Mouse (Mus musculus) erythroid progenitor cell, adult 5-6 weeks (primary cell): Measurements from ENCODE around the gene Btbd9. TPM values are rescaled to one million over a fixed set of nuclear protein-coding genes. Genes with fewer than 3 reads are reported as not detected.

Experiments used
- ATAC-seq: replicated peaks from 2 replicates; pipeline ENCODE4 v1.8.0; 2016; ENCODE audit warnings: moderate number of reproducible peaks, mild to moderate bottlenecking, moderate TSS enrichment, inconsistent platforms; ENCODE audit not compliant: poor library complexity, low FRiP score, severe bottlenecking
- total RNA-seq, 2 experiments: library from RNA; stranded (forward) in 1 of 2; stranded (reverse) in 1 of 2; fragments of 150-400 nt in 1 of 2; fragments of 186-747, 209-891 nt in 1 of 2; gene quantifications; 2 replicates each; pipeline versions ENCODE4 v1.2.3 to v1.2.4; 2015 to 2017; ENCODE audit warnings: low replicate concordance in 2 of 2

The Btbd9 gene
- total RNA-seq, 2 experiments from 2014 or later: 7.7 to 8.8 TPM

DNA sequence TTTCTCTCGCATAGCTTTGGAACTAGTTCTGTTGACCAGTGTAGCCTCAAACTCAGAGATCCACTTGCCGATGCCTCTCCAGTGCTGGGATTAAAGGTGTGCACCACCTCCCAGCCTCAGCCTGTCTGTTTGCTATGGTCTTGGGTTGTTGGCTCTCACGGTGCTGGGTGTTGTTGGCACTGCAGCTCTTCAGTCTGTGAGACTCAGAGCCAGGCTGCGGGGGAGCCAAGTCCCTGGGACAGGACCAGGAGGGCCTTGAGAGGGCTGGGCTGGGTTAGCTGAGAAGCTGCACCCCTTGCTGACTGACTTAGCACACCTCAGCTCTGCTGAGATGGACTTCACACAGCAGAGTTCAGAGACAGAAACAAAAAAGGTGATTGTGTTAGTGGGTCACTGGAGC, 376.0 kb downstream of the Btbd9 start:
- ATAC-seq: no peak

DNA sequence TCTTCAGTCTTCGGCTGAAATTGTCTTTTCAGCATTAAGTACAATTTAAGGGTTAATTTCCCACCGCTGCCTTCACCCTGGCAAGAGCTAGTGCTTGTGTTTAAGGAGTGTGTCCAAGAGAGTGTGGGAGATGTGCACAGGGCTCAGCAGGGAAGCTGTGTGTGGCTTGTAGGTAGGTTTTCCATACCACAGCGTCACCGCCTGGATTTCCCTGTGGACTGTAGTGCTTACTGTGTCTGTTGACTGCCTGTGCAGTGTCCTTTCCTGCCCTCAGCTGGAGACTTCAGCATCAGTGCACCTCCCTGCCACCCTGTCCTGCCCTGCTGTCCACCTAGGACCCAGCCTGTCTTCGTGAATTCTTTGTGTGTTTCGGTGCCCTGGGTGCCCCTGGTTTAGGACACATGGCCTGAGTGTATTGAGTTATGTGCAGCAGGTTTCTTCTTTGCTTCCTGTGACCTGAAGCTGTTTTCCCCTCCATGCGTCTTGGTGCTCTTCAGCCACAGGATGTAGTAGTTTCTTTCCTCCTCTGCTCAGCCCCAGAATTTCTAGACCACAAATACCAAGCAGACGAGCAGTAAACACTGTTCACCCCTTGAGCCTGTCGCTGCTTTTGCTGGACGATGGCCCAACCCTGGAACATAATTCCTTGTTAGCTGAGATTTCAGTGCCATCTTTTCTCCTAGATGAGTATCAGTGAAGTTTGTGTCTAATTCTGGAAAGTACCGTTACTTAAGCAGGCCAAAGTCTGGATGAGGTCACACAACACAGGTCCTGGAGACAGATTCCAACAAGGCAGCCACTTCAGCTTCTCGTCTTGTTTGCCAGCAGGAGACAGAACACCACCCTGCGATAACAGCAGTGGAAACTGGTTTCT, 376.7 kb downstream of the Btbd9 start:
- no peak for ATAC-seq

DNA sequence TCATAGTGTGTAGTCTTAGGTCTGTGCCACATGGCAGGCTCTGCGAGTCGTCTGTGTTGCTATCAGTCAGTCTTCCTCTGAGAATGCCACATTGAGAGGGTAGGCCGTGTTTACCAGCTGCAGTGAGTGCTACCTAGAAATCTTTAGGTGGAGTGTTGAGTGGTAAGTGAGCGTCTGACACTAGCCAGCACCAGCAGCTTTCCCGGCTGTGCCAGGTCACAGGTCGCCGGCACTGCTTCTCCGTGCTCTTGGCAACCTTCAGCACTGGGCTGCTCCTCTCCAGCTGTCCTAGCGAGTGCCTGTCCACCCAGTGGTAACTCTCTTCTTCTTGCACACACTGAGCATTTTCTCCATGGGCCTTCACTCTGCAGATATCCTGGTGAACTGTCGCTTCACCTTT, 377.9 kb downstream of the Btbd9 start:
- ATAC-seq: no peak

DNA sequence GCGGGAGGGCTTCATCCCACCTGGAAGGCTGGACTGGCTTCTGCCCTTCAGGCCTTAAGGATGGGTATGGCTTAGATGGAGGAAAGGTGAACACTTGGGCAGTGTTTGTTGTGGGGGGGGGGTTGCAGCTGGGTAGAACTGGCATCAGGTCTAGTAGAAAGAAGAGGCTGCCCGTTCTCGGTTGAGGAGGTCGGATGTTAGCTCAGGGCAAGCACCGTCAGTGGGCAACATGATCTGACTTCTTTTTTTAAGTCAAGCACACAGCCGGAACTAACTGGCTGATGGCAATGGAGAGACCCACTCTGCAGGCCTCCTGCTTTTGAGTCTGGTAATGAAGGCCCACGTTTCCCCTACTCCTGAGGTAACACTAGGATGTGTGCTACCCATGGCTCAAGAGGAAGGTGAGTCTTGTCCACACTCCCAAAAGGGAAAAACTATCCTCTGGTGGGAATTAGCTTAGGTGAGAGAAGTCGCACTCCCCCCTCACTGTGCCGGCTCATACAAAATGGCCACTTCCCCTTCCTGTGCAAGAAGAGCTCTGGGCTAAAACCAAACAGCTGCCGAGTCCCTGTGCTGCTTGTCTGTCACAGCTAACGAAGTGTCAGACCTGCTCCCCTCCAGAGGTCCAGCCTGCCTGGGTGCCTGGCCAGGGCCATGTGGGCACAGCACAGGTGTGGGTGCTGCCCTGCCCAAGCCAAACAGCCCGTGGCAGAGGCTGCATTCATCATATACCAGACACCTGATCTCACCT, 378.8 kb downstream of the Btbd9 start:
- no peak for ATAC-seq

DNA sequence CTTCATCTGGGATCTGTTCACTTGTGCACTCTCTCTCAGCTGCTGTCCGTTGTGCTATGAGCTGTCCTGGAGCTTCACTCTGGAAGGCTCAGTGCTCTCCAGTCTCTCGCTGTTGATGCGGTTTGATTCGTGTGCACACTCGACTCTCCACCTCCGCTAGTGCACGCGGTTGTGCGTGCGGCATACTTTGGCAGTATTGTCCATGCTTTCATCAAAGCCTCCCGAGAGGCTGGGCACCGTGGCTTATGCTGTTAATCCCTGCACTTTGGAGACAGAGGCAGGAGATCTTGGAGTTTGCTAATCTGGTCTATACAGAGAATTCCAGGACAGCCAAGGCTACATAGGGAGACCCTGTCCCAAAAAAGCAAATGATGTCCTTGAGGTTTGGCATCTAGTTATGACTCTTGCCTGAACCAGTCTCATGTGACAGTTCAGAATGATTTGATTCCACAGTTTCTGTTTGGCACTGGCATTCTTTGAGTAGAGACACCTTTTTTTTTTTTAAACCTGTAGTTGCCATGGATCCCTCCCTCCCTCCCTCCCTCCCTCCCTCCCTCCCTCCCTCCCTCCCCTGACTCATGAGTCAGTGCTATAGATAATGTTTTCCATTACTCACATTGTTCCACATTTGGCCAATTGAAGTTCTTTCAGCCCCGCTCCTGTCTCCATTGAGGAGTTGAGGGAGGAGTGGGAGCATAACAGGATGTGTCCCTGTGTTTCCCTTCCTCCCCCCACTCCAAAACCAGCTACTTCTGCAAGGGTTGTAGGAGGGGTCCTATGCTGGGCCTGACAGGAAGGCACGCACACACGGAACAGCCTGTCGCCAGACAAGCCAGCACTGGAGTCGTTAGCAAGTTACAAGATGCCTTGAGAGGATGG, 379.6 kb downstream of the Btbd9 start:
- ATAC-seq: no peak

DNA sequence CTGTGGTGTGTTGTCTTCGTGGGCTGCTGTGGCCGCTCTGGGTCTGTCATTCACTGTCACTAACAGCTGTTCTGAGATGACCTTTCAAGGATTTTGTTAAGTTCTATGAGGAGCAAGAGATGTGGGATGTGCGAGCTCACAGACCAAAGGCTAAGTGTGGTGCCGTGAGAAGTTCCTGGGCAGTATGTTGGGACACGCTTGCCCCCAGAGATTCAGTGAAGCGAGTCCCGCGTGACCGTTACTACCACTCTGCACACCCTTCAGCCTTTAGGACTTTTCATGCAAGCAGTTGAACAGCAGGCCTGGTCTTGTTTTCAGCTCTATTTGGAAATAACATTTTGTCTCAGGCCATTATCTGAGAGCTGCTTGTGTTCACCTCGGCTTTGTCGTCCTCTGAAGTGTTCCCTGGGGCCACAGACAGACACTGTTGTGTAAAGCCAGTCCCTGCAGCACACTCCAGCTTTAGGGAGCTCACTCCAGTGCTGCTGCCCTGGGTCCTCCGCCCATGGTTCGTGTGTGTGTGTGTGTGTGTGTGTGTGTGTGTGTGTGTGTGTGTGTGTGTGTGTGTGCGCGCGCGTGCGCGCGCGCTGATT, 380.6 kb downstream of the Btbd9 start:
- ATAC-seq: no peak

DNA sequence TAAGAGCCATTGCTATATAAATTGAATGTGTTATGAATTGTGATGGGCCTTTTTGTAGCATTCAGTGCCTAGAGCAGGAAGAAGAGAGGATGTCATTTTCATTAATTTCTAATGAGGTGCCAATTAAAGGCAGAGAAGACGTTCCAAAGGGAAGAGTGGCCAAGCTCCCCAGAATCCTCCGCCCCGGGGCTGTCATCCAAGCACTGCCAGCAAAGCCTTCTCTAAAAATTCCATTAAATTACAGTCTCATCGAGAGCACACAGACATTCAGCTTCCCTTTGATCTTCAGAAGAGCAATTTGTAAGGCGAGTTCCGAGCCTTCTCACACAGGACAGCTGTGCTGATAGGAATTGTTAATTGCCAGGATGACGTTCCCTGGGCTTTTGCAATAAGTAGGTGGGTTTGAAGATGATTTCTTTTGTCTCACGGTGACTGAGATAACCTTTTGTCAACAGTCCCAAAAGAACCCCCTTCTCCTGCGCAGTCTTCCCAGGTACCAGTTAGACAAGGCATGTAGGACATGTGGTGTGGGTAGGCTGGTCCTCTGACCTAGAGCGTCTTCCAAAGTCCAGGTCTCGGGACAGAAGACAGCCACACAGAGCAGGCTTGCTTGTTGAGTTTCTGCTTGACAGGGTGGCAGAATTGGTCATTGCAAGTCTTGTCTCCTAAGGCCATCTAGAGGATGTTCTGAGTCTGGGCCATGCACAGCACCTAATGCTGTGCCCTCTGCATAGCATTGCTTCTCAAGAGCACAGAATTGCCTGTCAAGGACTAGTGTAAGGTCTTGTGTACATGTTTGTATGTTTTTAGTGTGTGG, 381.5 kb downstream of the Btbd9 start:
- no peak for ATAC-seq

DNA sequence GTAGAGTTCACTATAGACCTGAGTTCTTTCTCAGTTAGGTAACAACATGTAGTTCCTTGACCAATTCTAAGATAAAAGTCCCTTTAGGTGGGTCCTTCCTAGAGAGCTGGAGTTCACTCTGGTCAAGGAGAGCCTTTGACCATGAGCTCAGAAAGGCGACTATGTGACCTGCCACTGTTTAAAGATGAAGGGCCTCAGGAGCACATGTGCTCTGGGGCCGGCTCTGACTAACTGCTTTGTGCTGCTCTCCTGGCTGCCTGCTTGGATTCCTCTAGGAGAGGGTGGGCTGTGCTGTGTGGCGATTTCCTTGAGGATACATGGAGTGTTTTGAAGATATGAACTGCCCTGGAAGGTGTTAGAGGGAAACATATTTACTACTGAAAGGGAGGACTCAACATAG, 382.2 kb downstream of the Btbd9 start:
- no peak for ATAC-seq

DNA sequence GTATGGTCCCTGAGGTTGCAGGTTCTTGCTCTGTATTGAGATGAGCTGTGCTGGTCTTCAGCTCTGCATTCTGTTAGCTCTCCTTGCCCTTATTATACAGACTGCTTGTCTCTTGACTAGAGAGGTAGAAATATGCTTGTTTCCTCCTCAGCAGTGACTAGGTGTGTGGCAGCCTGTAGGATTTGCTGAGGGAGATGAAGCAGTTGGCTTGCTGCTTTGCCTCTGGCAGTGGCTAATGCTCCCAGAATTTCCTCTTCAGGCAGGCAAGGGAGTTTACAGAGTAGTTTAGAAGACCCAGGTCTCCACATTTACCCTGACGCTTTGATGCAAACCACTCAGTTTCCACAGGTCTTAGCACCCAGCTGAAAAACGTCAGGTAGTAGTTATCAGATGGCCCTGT, 382.7 kb downstream of the Btbd9 start:
- no peak for ATAC-seq

DNA sequence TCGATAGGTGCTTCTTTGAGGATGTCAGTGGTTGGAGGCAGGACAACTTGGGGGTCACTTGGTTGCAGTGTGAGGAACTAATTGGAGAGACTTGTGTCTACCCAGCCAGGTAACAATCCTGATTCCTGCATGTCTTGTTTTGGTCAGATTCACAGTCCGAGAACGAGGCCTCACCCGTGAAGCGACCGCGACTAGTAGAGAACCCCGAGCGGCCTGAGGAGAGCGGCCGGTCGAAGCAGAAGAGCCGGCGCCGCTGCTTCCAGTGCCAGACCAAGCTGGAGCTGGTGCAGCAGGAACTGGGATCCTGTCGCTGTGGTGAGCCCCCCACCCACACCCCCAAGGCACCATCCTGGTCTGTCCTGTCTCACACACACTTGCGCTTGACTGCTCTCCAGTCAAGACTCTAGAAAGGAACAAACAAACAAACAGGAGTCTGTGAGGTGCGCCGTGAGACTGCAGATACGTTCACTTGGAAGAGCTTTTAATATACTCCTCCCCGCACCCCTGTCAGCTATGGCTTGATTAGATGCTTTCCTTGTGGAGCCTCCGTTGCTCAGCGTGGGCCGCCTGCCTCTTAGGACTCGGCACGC, 383.8 kb downstream of the Btbd9 start:
- no peak for ATAC-seq

DNA sequence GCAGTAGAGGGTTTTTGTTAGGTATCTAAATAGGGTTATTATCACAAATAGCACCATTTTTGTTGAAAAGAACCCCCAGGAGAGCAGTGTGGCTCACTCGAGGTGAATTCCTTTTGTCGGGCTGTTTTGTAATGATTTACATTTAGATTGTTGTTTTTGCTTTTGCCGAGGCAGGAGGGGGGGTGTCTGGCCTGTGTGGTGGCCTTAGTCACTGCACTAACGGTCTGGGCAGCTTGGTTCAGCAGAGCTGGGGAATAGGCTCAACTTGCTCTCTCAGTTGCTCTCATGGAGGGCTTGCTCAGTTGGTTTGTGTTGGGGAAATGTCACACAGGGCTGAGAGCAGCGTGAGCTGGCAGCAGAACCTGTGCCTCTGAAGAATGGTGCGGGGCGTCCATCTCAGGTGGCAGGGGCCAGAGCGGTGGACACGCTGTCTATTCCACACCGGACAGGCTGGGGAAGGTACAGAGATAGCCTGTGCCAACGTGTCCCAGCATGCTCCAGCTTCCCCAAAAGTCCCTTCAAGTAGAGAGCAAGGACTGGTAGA, 385.1 kb downstream of the Btbd9 start:
- ATAC-seq: no peak

DNA sequence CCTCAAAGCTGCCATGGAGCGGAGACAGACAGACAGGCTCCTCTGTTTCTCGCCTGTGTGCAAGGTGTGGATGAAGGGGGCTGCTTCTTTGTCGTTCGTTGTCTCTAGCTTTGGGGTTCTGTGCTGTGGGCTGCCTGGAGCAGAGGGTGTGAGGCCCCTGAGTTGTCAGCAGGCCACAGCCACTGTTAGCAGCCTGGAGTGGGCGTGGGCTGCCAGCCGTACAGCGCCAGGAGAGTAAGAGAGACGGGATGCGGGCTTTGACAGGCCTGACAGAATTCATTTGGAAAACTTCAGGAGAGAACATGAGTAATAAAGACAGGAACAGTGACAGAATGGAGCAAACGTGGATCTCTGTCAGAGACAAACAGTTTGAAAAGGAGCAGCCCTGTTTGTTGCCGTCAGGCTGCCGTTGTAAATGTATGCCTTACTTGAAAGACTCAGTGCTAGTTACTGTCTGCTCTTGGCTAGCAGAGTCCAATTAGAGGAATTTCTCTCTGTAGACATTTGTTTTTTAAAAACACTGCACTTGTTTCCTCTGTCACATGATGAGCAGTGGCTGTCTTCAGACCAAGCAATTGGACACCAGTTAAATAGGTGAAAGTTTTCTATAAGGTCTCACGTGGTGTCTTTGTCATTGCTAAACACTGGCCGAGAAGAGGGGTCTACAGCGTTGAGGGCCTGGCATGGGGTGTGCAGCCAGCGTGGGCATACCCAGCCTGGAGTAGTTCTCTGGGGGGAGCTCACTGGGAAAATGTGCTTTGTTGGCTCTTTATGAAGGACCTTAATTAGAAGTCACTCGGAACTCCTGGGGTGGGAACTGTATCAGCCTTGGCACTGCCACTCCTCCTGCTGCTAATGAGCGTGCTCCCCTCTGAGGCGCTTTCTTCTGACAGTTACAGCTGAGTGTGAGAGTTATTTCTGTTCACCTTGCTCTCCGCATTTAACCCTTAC, 388.0 kb downstream of the Btbd9 start:
- no peak for ATAC-seq

DNA sequence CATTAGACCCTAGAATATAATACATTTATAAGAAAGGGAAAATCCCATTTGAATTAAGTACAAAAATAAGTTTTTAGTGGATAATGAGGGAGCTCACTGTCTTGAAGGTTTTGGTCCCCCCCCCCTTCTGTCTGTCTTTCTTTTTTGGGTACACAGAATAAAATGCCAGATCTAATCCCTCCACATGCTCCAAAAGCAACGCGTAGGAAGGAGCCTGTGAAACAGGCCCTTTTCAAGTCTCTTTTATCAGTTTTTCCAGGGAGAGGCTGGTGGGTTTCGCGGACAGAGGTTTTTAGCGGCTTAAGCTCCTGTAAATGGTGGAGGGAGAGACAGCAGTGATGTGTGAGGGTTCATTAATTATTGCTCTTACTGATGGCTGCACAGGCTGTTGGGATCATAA, 388.7 kb downstream of the Btbd9 start:
- ATAC-seq: no peak

DNA sequence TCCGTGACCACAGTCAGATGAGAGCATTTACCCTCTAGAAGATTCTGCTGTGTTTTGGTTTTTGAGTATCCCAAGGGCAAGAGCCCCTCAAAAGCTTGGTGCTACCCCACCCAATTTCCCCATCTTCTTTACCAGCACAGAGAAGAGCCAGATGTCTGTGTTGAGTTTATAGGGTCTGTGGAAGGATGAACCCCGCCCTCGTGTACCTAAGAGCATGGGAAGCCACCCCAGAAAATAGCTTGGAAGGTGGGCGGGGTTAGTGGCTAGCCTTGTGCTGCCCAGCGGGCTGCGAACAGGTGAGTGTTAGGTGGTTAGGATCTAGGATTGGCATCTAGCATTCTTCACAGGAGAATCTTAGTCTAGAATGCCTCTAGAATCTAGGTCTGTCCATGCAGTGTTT, 389.1 kb downstream of the Btbd9 start:
- ATAC-seq: no peak

DNA sequence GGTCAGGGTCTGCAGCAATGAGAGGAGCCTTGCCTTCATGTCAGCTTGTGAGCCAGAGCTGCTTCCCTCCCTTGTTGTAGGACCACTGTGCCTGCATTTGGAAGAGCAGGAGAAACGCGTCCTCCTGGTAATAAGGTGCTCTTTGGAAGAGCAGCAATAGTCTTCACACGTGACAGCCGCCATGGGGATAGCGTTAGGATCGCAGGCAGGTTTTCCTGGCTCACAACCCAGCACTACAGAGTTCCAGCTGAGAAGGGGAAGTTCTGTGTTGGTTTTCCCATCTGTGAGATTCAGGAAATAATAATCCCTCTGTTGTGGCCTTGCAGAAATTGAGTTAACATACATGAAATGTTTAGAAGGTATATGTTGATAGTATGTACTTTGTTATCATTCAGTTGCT, 392.7 kb downstream of the Btbd9 start:
- ATAC-seq: no peak

DNA sequence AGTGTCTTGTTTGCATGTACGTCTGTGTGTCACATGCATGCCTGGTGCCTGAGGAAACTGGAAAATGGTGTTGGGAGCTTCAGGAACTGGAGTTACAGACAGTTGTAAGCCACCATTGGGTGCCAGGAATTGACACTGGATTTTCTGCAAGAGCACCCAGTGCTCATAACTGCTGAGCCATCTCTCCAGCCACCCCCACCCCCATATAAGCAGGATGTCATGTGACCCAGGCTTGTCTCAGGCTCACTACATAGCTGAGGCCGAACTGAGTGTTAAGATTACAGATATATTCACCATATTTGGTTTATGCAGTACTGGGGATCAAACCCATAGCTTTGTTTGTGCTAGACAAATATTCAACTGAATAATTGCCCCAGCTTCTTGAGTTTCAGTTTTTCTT, 394.2 kb downstream of the Btbd9 start:
- no peak for ATAC-seq

DNA sequence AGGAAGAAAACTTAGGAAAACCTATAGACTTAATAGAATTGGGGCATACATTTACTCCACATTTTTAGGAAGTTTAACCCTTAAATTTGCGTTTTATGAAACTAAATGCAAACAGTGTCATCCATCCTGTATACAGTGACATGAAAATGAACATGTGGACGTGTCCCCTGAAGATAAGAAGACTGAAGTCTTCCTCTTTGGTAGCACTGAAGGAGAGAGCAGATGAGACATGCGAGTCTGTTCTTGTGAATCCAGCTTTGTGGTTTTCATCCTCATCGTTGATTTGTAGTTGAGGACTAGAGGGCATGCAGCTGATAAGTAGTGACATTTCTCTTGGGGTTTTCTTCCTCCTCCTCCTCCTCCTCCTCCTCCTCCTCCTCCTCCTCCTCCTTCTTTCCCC, 394.7 kb downstream of the Btbd9 start:
- no peak for ATAC-seq
